Mouse (Mus musculus): ENCODE measurements around the gene Espn. TPM values are rescaled to one million over a fixed set of nuclear protein-coding genes. Genes with fewer than 3 reads are reported as not detected.

Espn gene
- 5.6 and 5.9 TPM in 2 replicates for polyA plus RNA-seq (2016; fragmentation: Nextera tagmentation; extraction: Ambion mirVana)

DNA sequence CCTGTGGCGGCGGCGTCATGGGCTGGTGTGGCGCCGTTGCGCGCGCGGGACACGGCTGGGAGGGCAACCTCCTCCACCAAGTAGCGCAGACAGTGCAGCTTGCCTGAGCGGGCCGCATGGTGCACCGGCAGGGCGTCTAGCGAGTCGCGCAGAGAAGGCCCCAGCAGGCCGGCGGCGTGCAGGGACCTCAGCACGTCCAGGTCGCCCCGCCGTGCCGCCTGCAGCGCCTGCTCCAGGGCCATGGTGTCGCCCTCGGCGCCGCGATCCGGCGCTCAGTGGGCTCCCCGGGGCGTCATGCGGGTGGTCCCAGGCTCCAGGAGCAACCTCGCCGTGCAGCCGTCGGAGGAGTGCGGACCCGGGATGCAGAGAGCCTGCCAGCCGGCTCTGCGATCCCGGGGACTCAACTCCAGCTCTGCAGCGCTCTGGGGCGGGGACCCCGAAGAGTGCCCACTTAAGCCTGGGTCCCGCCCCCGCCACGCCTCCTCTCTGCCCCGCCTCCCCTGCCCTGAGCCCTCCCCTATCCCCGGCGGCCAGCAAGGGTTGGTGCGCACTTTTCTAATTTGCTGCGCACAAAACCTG is at the start of gene Espn:
TSS of gene Espn (minus strand) at position 406 of the 579 bp plus-strand sequence.
- H3K4me3 ChIP-seq = peak within 1 kb of the TSS; percentile 49
- peaks cover 22% of the 10 kb centered on the region for H3K4me1 ChIP-seq
- WGBS = 1% methylated on average over 57 of the region's 57 CpGs
- no peaks in the 10 kb centered on the region for H3K36me3 ChIP-seq (replicated peaks)
- no peak within 1 kb of the TSS for H3K27ac ChIP-seq
- peaks cover 96% of the 10 kb centered on the region for H3K27me3 ChIP-seq (ENCODE audit: poor library complexity, severe bottlenecking)
- DNase-seq (ENCODE audit: extremely low spot score, low spot score) = peak; percentile 74
- no peaks in the 10 kb centered on the region for H3K9me3 ChIP-seq

DNA sequence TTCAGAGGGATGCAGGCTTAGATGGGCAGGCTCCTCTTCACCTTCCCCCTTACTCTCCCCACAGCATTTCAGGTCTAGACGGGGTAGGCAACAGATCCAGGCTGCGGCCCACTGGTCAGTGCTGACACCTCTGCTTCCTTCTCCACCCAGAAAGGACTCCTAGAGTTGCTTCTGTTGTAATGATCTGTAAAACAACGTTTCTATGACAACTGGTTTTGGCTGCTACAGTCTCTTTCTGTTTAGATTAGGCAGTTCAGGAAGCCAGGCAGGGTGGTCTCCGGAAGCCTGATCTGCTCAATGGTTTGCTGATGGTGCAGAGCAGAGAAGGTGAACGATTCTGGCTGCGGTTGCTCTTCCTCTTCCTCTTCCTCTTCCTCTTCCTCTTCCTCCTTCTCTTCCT is 49.3 kb upstream of the Espn start:
- no peak for DNase-seq (ENCODE audit: extremely low spot score, low spot score)
- Histone ChIP-seq H3K36me3 (replicated peaks) (no peaks in the 10 kb centered on the region), H3K9me3 (no peaks in the 10 kb centered on the region), H3K4me1 (peaks cover 21% of the 10 kb centered on the region), H3K27ac (no peak overlapping the region), H3K4me3 (no peak overlapping the region), H3K27me3 (ENCODE audit: poor library complexity, severe bottlenecking) (no peaks in the 10 kb centered on the region)
- 86% methylated on average over 6 of the region's 6 CpGs for WGBS

DNA sequence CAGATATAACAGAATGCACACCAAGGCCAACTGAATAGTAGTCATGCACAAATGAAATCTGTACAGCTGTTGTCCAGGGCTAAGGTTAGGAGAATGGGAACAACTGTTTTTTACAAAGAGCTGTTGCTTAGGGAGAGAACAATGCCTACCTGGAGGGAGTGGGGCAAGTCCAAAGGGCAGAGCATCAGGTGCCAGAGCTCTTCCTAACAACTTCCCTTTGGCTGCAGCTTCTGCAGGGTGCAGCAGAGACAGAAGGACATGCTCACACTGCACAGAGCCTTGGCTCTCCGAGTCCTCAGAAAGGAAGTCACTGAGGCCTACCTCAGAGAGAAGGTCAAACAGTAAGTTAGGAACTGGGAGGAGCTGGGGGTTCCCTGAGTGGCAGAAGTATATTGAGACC is 47.4 kb upstream of the Espn start:
- DNase-seq (ENCODE audit: extremely low spot score, low spot score) = no peak
- Histone ChIP-seq H3K4me3 (no peak overlapping the region), H3K36me3 (replicated peaks) (no peaks in the 10 kb centered on the region; the same call in 1 of the 2 replicates), H3K27ac (no peak overlapping the region), H3K27me3 (ENCODE audit: poor library complexity, severe bottlenecking) (no peaks in the 10 kb centered on the region), H3K9me3 (no peaks in the 10 kb centered on the region), H3K4me1 (peaks cover 18% of the 10 kb centered on the region)
- WGBS = 94% methylated on average over 1 of the region's 1 CpGs

DNA sequence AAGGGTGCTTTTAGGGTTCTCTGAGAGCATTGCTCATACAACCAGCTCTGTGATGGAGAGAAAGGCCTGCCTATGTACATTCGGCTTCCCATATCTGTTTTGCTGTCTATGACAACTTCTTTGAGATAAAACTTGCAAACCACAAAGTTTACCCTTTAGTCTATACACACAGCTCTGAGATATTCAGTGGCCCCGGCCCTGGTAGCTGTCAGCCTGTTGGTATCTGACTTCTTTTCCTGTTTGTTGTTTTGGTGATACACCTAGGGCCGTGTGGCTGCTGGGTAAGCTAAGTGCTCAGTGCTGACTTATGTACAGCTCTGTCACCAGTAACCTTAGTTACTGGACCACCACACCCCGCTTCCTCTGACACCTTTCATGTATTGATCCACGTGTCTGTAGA is 45.4 kb upstream of the Espn start:
- WGBS = 83% methylated on average over 5 of the region's 5 CpGs
- Histone ChIP-seq H3K4me3 (no peak overlapping the region), H3K4me1 (peaks cover 18% of the 10 kb centered on the region), H3K27ac (no peak overlapping the region), H3K9me3 (no peaks in the 10 kb centered on the region), H3K36me3 (replicated peaks) (no peaks in the 10 kb centered on the region; the same call in 1 of the 2 replicates), H3K27me3 (ENCODE audit: poor library complexity, severe bottlenecking) (no peaks in the 10 kb centered on the region)
- no peak for DNase-seq (ENCODE audit: extremely low spot score, low spot score)

DNA sequence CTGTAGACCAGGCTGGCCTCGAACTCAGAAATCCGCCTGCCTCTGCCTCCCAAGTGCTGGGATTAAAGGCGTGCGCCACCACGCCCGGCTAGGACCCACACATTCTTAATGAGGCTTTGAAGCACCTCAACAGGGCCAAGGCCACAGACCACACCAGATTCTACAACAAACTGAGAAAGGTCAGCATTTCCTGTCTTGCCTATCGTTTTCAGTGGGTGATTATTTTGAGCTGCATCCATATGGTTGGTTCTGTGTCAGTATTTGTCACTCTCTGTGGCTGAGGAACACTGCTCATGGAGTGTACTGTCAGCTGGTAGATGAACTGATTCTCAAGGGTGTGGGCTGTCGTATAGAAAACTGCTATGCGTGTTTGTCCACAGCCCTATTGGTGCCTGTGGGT is 44.1 kb upstream of the Espn start:
- Histone ChIP-seq H3K4me1 (peaks cover 15% of the 10 kb centered on the region), H3K4me3 (no peak overlapping the region), H3K27me3 (ENCODE audit: poor library complexity, severe bottlenecking) (no peaks in the 10 kb centered on the region), H3K27ac (no peak overlapping the region), H3K9me3 (no peaks in the 10 kb centered on the region), H3K36me3 (replicated peaks) (no peaks in the 10 kb centered on the region; the same call in 1 of the 2 replicates)
- no peak for DNase-seq (ENCODE audit: extremely low spot score, low spot score)
- 93% methylated on average over 9 of the region's 9 CpGs for WGBS

DNA sequence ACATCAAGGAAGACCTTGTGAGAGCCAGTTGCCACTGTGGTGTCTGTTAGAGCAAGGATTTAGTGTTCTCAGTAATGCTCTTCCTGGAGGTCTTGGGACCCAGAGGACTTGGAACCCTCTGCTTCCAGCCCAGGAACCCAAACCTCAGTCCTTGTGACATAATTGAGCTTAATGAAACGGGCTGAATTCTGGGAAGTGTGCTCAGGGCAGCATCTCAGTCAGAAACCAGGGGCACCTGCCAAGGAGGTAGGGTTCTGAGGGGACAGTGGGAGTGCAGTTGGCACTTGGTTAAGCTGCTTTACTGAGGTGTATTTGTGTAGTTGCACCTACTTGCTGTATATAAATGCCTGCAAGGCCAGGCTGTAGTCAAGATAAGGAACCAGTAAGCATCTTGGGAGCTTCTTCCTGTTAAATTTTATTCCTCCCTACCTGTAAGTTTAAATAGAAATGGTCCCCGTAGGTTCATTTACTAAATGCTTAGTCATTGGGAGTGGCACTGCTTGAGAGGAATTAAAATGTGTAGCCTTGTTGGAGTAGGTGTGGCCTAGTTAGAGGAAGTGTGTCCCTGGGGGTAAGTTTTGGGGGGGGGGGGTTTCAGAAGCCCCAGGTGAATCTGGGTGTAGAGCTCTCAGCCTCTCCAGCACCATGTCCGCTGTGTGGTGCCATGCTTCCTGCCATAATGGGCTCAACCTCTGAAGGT is 42.5 kb upstream of the Espn start:
- Histone ChIP-seq H3K4me1 (peaks cover 27% of the 10 kb centered on the region), H3K27me3 (ENCODE audit: poor library complexity, severe bottlenecking) (no peaks in the 10 kb centered on the region), H3K27ac (no peak overlapping the region), H3K4me3 (no peak overlapping the region), H3K9me3 (no peaks in the 10 kb centered on the region), H3K36me3 (replicated peaks) (no peaks in the 10 kb centered on the region; the same call in 1 of the 2 replicates)
- no peak for DNase-seq (ENCODE audit: extremely low spot score, low spot score)
- 85% methylated on average over 3 of the region's 3 CpGs for WGBS

DNA sequence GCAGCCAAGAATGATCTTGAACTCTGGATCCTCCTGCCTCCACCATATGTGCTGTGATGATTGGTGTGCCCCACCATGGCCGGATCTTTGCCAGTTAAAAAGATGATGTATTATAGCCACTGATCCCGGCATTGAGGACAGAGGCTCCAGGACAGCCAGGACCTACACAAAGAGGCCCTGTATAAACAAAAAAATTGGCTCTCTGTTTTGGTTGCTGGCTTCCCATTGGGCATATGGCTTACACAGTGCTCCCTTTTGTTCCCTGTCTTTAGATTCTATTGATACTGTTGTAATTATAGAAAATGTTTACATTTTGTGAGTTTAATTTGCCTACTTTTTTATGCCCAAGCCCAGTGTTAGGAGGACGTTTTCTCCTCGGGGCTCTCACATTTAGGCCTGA is 40.4 kb upstream of the Espn start:
- Histone ChIP-seq H3K4me1 (peaks cover 30% of the 10 kb centered on the region), H3K27me3 (ENCODE audit: poor library complexity, severe bottlenecking) (no peaks in the 10 kb centered on the region), H3K4me3 (no peak overlapping the region), H3K27ac (0 out of 2 replicates have a peak overlapping the region, but pooled peaks have one; percentile 20), H3K36me3 (replicated peaks) (peaks cover 5% of the 10 kb centered on the region; the same call in 1 of the 2 replicates), H3K9me3 (no peaks in the 10 kb centered on the region)
- 55% methylated on average over 4 of the region's 4 CpGs for WGBS
- no peak for DNase-seq (ENCODE audit: extremely low spot score, low spot score)

DNA sequence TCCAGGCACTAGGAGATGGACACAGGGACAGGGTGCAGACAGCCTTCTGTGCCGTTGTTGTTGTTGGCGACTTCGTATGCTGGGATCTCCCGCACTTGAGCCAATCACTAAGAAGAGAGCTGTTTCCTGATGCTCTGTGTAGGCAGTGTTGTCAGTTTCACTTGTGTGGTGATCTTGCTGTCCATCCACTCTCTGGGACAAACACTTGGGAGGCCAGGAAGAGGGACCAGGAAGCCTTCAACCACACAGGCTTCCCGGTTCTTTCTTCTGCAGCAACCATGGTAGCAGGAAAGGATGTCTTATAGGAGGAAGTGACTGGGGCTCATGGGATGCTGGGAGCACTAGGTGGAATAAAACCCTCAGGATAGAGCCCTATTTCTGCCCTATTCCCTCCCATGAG is 38.5 kb upstream of the Espn start:
- WGBS = 86% methylated on average over 5 of the region's 5 CpGs
- Histone ChIP-seq H3K27ac (0 out of 2 replicates have a peak overlapping the region, but pooled peaks have one; percentile 7), H3K9me3 (no peaks in the 10 kb centered on the region), H3K4me3 (no peak overlapping the region), H3K27me3 (ENCODE audit: poor library complexity, severe bottlenecking) (0 out of 2 replicates have a peak, but pooled peaks cover 3% of the 10 kb centered on the region), H3K36me3 (replicated peaks) (peaks cover 6% of the 10 kb centered on the region; the same call in 1 of the 2 replicates), H3K4me1 (peaks cover 46% of the 10 kb centered on the region)
- no peak for DNase-seq (ENCODE audit: extremely low spot score, low spot score)

DNA sequence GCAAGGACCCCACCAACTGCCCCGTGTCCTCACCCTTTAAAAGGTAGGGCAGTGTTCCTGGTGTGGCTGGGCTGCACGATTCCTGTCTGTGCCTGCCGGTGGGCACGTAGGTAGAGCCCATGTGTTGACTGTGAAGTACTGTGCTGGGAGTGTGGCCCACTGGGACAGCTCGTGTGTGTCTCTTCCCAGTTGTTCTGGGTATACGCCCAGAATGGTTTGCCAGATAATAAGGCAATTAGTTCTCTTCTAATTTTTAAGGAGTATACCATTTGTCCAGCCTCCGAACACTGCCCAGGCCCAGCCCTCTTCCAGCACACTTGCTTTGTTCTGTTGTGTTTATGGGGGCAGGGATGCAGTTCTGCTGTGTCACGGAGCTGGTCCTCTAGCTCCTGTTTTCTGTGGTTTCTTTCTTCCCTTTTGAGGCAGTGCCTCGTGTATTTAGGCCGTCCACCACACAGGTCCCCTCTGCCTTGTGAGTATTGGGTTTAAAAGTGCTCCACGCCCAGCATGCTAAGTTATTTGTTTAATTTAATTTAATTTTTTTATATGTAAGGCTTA is 38.0 kb upstream of the Espn start:
- no peak overlapping the region for H3K4me3 ChIP-seq
- WGBS = 78% methylated on average over 11 of the region's 11 CpGs
- no peaks in the 10 kb centered on the region for H3K9me3 ChIP-seq
- no peak for DNase-seq (ENCODE audit: extremely low spot score, low spot score)
- H3K27me3 ChIP-seq (ENCODE audit: poor library complexity, severe bottlenecking) = 0 out of 2 replicates have a peak, but pooled peaks cover 3% of the 10 kb centered on the region
- peaks cover 6% of the 10 kb centered on the region; the same call in 1 of the 2 replicates for H3K36me3 ChIP-seq (replicated peaks)
- H3K4me1 ChIP-seq = peaks cover 51% of the 10 kb centered on the region
- H3K27ac ChIP-seq = no peak overlapping the region

DNA sequence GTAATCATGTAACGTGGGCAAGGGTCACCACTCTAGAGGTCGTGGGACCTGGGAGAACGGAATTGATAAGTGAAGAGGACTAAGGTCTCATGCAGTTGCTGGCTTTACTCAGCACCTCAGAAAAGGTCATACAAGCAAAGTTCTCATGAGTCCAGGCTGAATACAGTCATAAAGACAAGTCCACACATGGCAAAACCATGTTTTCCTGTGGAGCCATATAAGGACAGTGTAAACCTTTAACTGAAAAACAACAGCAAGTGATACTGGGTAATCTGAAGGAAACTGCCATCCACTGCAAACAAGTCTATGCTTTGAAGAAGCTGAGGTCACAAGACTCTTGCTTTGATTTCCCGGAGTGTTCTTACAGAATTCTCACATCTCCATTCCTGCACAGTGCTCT is 37.5 kb upstream of the Espn start:
- Histone ChIP-seq H3K4me1 (peaks cover 56% of the 10 kb centered on the region), H3K27me3 (ENCODE audit: poor library complexity, severe bottlenecking) (0 out of 2 replicates have a peak, but pooled peaks cover 3% of the 10 kb centered on the region), H3K36me3 (replicated peaks) (peaks cover 6% of the 10 kb centered on the region; the same call in 1 of the 2 replicates), H3K27ac (0 out of 2 replicates have a peak overlapping the region, but pooled peaks have one; percentile 31), H3K4me3 (no peak overlapping the region), H3K9me3 (no peaks in the 10 kb centered on the region)
- 93% methylated on average over 4 of the region's 4 CpGs for whole genome bisulfite sequencing
- no peak for DNase-seq (ENCODE audit: extremely low spot score, low spot score)

DNA sequence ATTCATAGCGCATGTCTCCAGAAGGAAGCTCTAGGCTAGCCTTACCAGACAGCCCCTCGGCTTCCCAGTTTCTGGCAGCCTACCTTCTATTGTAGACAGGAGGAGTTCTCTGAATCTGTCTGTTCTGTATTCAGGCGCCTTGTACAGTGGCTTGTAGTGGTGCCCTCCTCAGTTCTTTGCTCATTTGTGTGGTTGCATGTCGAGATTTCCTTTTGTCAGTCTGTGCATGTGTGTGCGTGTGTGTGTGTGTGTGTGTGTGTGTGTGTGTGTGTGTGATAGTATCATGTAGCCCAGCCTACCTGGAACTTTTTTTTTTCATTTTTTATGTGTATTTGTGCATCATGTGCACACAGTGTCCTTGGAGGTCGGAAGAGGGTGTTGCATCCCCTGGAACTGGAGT is 36.9 kb upstream of the Espn start:
- Histone ChIP-seq H3K27ac (no peak overlapping the region), H3K27me3 (ENCODE audit: poor library complexity, severe bottlenecking) (0 out of 2 replicates have a peak, but pooled peaks cover 3% of the 10 kb centered on the region), H3K4me3 (no peak overlapping the region), H3K4me1 (peaks cover 58% of the 10 kb centered on the region), H3K36me3 (replicated peaks) (peaks cover 6% of the 10 kb centered on the region; the same call in 1 of the 2 replicates), H3K9me3 (no peaks in the 10 kb centered on the region)
- no peak for DNase-seq (ENCODE audit: extremely low spot score, low spot score)
- 90% methylated on average over 6 of the region's 6 CpGs for WGBS

DNA sequence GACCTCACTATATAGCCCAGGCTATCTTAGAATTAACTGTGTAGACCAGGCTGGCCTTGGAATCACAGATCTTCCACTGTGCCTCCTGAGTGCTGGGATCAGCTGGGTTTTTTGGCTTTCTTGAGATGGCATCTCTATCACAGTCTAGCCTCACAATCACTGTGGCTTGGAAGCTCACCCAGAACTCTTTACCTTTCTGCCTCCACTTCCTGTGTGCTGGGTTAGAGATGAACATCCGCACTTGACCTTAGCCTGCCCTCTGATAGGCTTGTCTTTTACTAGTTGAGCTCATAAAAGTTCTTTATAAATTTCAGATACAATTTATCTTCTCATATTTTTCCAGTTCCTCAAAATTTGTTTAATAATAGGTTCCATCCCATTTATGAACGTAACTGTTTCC is 36.5 kb upstream of the Espn start:
- no peaks in the 10 kb centered on the region for H3K9me3 ChIP-seq
- H3K4me1 ChIP-seq = peaks cover 58% of the 10 kb centered on the region
- H3K27me3 ChIP-seq (ENCODE audit: poor library complexity, severe bottlenecking) = 0 out of 2 replicates have a peak, but pooled peaks cover 3% of the 10 kb centered on the region
- H3K27ac ChIP-seq = no peak overlapping the region
- 96% methylated on average over 2 of the region's 2 CpGs for WGBS
- no peak overlapping the region for H3K4me3 ChIP-seq
- peaks cover 10% of the 10 kb centered on the region; the same call in 1 of the 2 replicates for H3K36me3 ChIP-seq (replicated peaks)
- no peak for DNase-seq (ENCODE audit: extremely low spot score, low spot score)

DNA sequence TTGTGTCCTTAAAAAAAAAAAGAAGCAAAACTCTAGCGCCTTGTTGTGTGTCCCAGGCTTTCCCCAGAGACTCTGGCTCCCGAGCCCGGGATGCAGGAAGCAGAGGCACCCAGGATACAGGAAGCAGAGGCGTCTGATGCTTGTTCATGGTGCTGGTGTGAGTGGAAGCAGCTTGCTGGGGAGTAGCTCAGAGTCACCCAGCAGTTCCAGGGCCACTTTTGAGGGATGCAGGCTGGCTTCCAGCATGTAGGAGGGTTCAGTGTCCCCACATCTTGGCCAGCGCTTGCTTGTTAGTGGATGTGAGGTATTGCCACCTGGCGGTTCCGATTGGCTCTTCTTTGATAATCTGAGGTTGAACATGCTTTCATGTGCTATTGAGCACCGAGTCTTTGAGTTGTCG is 35.0 kb upstream of the Espn start:
- WGBS = 94% methylated on average over 9 of the region's 9 CpGs
- 0 out of 2 replicates have a peak, but pooled peaks cover 3% of the 10 kb centered on the region for H3K27me3 ChIP-seq (ENCODE audit: poor library complexity, severe bottlenecking)
- peaks cover 19% of the 10 kb centered on the region for H3K36me3 ChIP-seq (replicated peaks)
- H3K4me3 ChIP-seq = no peak overlapping the region
- no peaks in the 10 kb centered on the region for H3K9me3 ChIP-seq
- no peak overlapping the region for H3K27ac ChIP-seq
- DNase-seq (ENCODE audit: extremely low spot score, low spot score) = no peak
- peaks cover 47% of the 10 kb centered on the region for H3K4me1 ChIP-seq
